Mouse (Mus musculus) MEL (cell line): ENCODE measurements around the gene Smc1a.

ENCODE experiments used
- CHD2 ChIP-seq: IDR thresholded peaks from 2 replicates; pipeline ENCODE4 v1.6.1; 2011; ENCODE audit warnings: low read length, improper control_type of control experiment
- CTCF ChIP-seq, 3 experiments: IDR thresholded peaks in 2 of 3; conservative IDR thresholded peaks in 1 of 3; 2 replicates each; pipeline ENCODE4 v1.5.1; 2011 to 2012; ENCODE audit warnings: low read length in 3 of 3, low read depth in 2 of 3, mild to moderate bottlenecking in 2 of 3, improper control_type of control experiment in 1 of 3, inconsistent platforms in 1 of 3, mixed read lengths in 1 of 3, moderate library complexity in 1 of 3; ENCODE audit not compliant: control insufficient read depth in 1 of 3, insufficient read depth in 1 of 3, poor library complexity in 1 of 3, severe bottlenecking in 1 of 3
- EP300 ChIP-seq, 2 experiments: IDR thresholded peaks; 2 replicates each; pipeline ENCODE4 v1.6.1; 2011; ENCODE audit warnings: improper control_type of control experiment in 2 of 2, low read length in 2 of 2, low read depth in 1 of 2, mild to moderate bottlenecking in 1 of 2
- POLR2AphosphoS2 ChIP-seq: IDR thresholded peaks from 2 replicates; pipeline ENCODE4 v1.6.1; 2011; ENCODE audit warnings: low read length, improper control_type of control experiment
- TAL1 ChIP-seq: IDR thresholded peaks from 2 replicates; pipeline ENCODE4 v1.6.1; 2012; ENCODE audit warnings: mild to moderate bottlenecking, inconsistent platforms, low read length, moderate library complexity, mixed read lengths
- USF1 ChIP-seq: IDR thresholded peaks from 2 replicates; pipeline ENCODE4 v1.6.1; 2014; ENCODE audit warnings: low read depth, mild to moderate bottlenecking, inconsistent platforms, low read length, improper control_type of control experiment, moderate library complexity

DNA sequence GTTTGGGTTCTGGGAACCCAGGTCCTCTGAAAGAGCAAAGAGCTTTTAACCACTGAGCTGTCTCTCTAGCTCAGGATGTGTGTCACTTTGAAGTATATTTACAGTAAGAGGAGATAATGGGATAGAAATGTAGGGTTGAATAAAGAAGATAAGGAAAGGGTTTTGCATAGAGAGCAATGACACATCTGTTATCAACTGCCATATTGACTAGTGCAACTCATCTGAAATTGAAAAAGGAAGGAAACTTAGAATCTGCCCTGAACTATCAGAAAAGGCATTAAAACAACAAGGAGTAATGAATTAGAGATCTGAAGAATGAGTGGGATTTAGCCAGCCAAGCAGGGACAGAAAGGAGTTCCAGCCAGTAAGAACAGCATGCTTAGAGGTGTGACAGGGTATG is 23.6 kb downstream of the Smc1a start:
- TF ChIP-seq CHD2 (peak; percentile 40), POLR2AphosphoS2 (0 out of 2 replicates have a peak, but pooled peaks have one; percentile 28), EP300 (IDR thresholded peaks at IDR 0.05; ENCODE audit: low read depth in 1 of 2, low read length in 2 of 2) (peak; percentile 98 to 99), TAL1 (peak; percentile 87), USF1 (no peak), CTCF (IDR thresholded peaks at IDR 0.05 in 2 of 3, conservative IDR thresholded peaks at IDR 0.05 in 1 of 3; ENCODE audit: control insufficient read depth in 1 of 3, insufficient read depth in 1 of 3, low read depth in 2 of 3, low read length in 3 of 3, poor library complexity in 1 of 3, severe bottlenecking in 1 of 3) (no peak)
